Mouse (Mus musculus) ES-CJ7 (cell line): ENCODE measurements around the gene Gm29797.

ENCODE experiments used
- DNase-seq: peaks from one replicate; pipeline ENCODE4 v3.0.0; 2011; ENCODE audit warnings: low read depth, low spot score

The Gm29797 gene

DNA sequence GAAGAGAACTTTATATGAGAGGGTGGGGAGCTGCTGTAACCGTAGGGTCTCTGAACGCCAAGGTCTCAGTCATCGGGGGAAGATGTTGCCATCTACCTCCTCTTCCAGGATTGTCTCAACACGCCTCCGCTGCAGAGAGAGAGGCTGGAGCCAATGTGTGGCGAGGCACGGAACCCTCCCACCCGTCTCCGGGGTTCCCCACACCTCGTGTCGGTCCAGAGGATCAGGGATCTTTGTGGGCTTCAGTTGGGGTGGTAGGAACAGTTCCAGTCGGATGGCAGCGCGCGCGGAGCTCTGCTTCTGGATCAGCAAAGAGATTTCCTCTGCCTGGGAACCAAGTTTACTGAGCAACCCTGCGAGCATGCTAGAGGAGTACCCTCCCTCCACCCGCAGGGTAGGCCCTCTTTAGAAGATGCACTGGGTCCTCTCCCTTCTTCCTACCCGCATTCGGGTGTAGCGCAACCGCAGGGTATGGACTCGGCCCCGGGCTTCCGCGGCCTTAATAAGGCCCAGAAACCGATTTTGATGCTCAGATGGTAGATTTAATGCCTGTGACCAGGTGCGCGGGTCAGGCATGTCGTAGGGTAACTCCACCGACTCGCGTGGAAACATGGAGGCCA, 40.1 kb downstream of the Gm29797 start:
- peak; percentile 47 for DNase-seq

- no peak for DNase-seq
These were observed 41.4 kb downstream of the Gm29797 start, which contains the start of gene Lkaaear1 for GRCm38 (mm10) chr2:181698241-181698640. Gene Lkaaear1 (minus strand): TSS chr2:181698442.

GRCm38 (mm10) chr2:181706668-181707067, 49.8 kb downstream of the Gm29797 start:
- DNase-seq = no peak
